Mouse (Mus musculus) lung, postnatal 25 days (tissue): ENCODE data around the gene Erlec1.

ENCODE experiments used
- DNase-seq: peaks from one replicate; pipeline ENCODE4 v3.0.0; 2022; ENCODE audit warnings: low spot score

Gene Erlec1

GRCm38 (mm10) chr11:30954279-30954725 is at the start of gene Erlec1:
TSS of gene Erlec1 (minus strand) at chr11:30954335.
- DNase-seq: peak; percentile 88

GRCm38 (mm10) chr11:31001169-31001908 is 47.2 kb upstream of the Erlec1 start:
- DNase-seq: peak; percentile 6

DNA sequence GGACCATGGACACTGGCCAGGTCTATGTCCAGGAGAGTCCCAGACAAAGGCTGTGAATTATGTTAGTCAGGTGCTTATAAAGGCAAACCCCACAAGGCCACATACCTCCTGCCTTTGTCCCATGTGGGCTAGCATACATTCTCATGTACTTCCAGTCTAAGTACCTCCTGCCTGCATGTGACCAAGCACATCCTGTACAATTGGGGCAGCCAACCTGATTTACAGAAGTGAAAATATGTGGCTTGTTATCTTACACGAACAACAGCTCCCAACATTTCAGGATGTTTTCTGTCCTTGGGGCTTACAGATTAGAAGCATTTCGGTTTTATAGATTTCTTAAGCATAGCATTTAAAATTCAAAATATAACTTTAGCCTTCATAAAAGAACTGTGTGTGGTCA is 45.9 kb upstream of the Erlec1 start:
- no peak for DNase-seq

DNA sequence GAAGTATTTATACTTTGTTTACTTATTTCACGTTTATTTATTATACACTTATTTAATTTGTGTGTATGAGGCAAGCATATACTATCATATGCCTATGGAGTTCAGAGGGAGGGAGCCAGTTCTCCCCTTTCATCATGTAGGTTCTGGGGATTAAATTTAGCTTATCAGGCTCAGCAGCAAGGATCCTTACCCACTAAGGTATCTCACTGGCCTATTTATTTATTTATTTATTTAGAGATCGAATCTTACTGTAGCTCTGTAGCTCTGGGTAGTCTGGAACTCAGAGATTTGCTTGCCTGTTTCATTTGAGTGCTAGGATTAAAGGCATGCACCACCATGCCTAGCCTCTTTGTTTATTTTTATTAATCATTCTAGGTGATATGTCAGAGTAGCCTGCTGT is 44.6 kb upstream of the Erlec1 start:
- DNase-seq: no peak

DNA sequence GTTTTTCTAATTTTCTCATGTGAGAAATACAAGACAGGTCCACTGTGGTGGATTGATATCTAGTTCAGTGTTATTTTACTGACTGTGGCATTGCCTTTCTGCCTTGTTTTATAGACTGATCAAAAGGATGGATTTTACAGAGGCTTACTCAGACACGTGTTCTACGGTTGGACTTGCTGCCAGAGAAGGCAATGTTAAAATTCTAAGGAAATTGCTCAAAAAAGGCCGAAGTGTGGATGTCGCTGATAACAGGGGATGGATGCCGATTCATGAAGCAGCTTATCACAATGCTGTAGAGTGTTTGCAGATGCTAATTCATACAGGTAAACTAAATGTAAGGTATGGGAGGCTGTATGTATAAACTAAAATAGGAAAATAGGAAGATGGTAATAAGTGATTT is 44.1 kb upstream of the Erlec1 start:
- DNase-seq: no peak

- no peak for DNase-seq
Measured at GRCm38 (mm10) chr11:30996670-30997069, 42.5 kb upstream of the Erlec1 start.

DNA sequence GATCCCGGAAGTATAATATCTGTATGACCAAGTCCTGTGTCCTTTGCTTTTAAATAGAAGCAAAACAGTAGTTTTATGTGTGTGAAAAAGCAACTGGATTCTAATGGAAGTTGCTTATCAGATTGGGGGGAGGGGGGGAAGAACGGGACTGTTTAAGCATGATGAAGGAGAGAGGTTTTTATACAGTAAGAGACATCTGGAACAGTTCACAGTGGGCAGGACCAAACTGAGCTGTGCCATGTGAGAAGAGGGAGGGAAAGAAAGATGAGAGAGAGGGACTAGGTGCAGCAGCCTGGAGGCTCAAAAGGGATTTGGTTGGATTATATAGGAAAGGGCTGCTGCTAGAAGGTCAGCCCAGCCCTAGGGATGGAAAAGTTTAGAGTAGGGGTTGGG is 32.5 kb upstream of the Erlec1 start:
- no peak for DNase-seq

DNA sequence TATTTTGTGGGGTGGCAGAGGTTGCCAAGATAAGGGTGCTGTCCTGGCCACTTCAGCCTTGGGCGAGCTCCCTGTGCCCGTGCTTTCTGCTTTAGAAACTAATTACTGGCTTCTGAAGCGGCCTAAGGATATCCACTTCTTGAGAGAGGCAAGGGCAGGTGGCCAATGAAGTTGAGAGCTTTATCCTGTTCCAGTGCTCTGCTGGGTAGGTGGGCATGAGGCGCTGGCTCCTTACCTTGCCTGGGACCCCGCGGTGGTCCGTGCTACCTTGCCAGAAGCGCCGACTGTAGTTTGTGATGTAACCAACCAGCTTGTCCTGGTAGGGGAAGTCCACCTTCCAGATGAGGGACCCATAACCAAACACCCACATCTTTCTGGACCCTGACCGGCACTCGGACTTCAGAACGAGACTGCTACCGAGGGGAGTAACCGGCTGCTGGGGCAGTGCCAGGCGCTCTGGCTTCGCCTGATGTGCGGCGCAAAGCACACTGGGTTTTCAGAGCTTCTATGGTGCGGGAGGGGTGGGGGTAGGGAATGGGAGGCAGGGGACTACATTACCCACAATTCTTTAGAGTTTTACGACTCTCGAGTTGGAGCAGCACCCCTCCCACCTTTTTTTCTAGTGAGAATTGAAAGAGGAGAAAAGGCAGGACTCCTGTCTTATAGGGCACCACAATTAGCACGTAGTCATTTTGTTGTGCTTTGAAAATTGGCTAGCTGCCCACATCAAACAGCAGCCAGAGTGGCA is 31.9 kb upstream of the Erlec1 start, which contains the start of gene Chac2:
Chac2 (minus strand) TSS at position 474 of the 748 bp plus-strand sequence.
- DNase-seq: peak; percentile 81

DNA sequence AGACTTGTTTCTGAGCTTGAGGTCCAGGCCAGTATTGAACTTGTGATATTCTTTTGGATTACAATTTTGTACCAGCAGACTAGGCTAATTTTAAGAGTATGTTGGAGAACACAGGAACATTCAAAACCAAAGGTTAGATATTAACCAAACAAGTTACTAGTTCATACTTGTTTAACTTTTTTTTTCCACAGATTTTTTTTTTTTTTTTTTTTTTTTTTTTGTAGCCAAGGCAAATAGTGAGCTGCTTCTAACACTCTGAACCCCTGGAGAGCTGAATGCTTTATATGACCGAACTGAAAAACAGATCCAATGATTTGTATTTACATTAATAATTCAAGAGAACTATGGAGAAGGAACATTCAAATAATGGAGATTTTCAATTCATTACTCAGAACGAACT is 31.1 kb upstream of the Erlec1 start:
- no peak for DNase-seq

DNA sequence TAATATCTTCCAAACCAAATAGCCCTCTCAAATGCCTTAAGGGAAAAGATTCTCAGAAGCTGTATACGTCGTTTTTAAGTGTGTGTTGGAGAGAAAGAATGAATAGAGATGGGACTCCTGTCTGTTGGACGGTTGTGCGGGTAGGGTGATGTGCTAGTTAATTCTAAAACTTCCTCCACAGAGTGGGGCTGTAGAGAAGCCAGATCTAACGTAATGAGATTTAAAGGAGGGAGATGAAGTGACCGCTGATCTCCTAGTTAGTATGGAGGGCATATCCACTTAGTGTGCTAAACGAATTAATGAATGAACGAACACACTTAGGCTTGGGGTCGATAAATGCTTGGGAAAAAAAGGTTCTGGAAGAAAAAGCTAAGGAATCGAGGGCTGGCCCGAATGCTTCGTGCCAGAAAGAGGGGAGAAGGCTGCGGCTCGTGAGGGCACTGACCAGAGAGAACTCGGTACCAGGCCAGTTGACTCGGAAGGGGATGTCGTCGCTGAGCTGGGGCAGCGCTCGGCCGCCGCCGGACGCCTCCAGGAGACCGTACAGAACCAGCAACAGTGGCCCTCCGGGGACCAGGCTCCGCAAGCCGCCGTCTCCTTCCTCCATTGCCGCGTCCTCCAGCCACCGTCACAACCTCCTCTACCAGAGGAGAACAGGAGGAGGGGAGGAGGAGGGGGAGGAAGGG is 523 bp downstream of the Erlec1 start:
- peak; percentile 16 for DNase-seq

DNA sequence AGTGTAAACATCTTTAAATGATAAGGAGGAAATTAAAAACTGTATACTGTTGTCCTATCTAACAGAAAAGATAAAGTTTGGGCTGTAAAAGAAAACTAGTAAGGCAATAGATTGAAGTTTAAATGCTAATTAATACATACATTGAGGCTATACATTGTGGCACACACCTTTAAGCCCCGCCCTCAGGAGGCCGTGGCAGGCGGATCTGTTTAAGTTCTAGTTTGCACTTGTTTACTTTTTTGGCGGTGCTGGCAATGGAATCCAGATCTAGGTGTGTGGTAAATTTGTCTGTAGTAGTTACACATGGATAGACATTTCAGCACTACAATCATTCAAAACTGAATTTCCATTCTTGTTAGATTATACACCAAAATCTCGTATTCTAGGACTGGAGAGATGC is 1.3 kb downstream of the Erlec1 start:
- DNase-seq: no peak

- no peak for DNase-seq
Measured at GRCm38 (mm10) chr11:30943522-30943921, 10.6 kb downstream of the Erlec1 start.

- no peak for DNase-seq
Measured at GRCm38 (mm10) chr11:30928498-30928897, 25.6 kb downstream of the Erlec1 start.

DNA sequence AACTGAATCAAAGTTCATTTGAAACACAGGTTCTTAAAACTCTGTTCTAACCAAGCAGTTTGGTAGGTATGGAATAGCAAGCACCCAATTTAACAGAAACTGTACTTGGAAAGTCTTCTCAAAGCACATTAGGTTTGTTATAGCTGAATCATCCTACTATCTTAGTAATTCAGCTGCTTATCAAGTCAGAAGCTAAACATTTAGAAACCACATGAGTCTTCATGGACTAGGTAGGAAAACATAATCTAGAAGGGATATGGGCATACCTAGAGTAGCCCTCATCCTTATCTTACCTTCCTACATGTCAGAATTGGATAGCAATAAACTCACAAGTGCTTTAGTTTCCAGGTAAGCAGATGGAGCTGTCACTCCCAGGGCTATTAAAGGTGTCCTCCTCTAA is 26.1 kb downstream of the Erlec1 start:
- DNase-seq: no peak

DNA sequence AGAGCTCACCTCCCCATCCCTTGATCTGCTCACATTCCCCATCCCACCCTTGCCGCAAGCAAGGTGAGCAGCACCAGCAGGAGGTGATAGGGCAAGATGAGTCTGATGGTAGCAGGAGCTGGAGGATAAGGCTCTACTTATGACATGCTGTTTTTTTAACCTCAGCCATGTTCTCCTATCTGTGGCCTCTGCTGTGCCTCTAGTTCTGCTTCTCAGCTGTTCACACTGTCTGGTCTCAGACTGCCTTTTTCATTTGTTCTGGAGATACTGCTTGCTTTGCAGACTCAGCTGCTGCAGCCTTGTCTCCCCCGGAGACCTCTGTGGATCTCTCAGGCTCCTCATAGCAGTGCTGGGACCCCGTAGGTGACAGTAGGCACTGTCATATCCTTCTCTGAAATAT is 30.9 kb downstream of the Erlec1 start:
- DNase-seq: no peak

- no peak for DNase-seq
Measured at GRCm38 (mm10) chr11:30920641-30921040, 33.5 kb downstream of the Erlec1 start.

GRCm38 (mm10) chr11:30912311-30912710 is 41.8 kb downstream of the Erlec1 start:
- DNase-seq: no peak

DNA sequence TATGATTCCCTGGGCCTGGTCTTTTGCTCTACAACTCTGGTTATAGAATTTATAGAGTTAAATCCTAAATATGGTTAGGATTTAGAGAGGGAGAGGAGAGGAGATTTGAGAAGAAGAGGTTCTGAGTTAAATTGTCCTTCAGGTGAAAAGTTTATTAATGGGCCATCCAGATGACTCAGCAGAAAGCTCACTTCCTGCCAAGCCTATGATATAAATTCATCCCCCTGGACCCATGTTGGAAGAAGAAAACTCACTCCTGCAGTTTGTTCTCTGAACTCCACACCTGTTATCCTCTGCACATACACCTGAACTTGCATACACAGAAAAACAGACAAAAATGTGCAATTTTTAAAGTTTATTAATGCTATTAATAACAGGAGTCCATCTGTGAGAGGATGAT is 54.8 kb downstream of the Erlec1 start:
- no peak for DNase-seq

DNA sequence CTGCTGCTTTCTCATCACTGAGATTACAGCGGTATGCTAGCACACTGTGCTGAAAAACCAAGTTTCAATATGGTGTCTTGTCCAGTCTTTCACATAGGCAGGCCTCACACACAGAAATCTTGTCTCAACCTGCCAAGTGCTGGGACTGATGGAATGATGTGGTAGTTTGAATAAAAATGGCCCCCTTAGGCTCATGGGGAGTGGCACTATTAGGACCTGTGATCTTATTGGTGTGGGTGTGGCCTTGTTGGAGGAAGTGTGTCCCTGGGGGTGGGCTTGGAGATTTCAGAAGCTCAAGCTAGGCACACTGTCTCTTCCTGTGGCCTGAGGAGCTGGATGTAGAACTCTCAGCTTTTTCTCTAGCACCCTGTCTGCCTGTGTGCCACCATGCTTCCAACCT is 57.9 kb downstream of the Erlec1 start:
- DNase-seq: no peak

DNA sequence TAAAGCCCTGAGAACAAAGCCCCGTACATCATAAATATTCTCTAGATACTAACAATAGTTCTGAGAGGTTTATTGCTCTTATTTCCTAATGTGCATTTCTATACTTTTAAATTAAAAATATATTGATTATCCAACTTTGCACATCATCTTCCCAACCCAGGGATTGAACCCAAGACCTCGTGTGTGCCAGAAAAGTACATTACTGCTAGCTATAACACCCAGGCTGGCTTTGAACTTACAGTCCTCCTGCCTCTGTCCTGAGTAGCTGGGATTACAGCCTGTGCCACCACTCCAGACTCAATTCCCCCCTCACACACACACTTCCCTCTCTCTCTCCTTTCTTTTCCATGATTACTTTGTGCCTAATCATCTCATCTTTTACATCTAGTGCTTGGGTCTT is 66.0 kb downstream of the Erlec1 start:
- DNase-seq: no peak

DNA sequence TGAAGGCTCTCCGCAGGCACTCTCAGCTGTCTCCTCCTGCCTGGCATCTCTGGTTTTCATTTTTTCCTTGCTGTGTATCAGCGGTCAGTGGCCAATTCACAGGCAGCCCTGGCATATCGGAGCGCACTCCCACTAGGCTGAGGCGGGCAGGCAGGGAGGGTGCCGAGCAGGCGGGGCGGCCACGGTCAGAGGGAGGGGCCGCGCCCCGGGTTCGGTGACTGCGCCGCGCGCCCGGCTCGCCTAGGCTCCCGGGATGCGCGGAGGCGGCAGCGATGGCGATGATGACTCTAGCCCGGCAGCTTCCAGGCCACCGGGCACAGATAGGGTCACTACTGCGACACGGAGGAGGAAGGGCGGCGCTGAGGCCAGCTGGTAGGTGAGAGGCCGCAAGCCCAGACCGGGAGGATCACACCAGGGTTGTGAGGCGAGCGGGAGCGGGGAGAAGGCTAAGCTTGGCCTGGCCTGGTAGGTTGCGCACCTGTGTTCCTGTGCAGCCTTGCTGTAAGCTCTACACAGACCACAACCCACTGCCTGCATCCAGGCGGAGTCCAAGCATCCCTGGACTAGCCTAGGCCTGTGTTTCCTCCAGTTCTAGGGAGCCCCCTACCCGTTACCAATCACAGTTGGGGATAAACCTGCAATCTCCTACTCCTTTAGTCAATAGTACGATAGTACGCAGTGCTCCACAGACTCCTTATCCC is 68.8 kb downstream of the Erlec1 start, which contains the start of the genes Gpr75 and Asb3:
Gpr75 (plus strand) TSS at position 188 of the 701 bp plus-strand sequence.
Asb3 (plus strand) TSS at position 246 of the 701 bp plus-strand sequence.
- DNase-seq: peak; percentile 23
